Mouse (Mus musculus) bone marrow macrophage, adult 2 months (primary cell): ENCODE results near the gene Gm20708.

Experiments used
- CTCF ChIP-seq: IDR thresholded peaks from 2 replicates; pipeline ENCODE4 v1.5.1; 2012; ENCODE audit warnings: low read depth, mild to moderate bottlenecking, low read length, moderate library complexity
- POLR2A ChIP-seq: IDR thresholded peaks from 2 replicates; pipeline ENCODE4 v1.6.1; 2012; ENCODE audit warnings: mild to moderate bottlenecking, low read depth, low read length, borderline replicate concordance

DNA sequence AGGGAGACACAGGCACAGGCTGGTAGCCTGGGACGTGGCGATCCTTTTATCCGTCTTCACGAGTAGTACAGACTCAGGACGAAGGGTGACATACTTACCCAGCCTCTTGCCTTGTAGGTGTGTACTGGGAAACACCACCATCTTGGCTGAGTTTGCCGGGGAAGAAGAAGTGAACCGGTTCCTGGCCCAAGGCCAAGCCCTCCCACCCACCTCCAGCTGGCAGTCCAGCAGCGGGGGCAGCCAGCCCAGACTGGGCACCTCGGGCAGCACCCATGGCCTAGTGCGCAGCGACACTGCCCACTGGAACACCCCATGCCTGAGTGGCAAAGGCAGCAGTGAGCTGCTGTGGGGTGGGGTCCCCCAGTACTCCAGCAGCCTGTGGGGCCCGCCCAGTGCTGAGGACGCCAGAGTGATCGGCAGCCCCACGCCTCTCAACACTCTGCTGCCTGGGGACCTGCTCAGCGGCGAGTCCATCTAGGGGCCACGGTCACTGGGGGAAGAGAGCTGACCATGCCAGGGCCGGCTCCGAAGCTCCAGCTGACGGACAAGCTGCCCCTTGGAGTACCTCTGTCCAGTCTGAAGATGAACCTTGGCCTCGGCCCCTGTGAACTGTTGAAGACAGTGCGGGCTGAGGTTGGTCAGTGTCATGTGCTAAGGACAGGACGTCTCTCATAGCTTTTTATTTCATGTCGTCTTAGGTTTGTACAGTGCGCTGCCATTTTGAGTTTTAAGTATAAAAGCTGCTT, 48.9 kb upstream of the Gm20708 start:
- no peak for TF ChIP-seq POLR2A
- no peak for TF ChIP-seq CTCF
